Mouse (Mus musculus): Measurements from ENCODE around the gene Rpl11. TPM values are rescaled to one million over a fixed set of nuclear protein-coding genes. Genes with fewer than 3 reads are reported as not detected.

The Rpl11 gene
- polyA plus RNA-seq, 1 experiment, result 218 TPM

DNA sequence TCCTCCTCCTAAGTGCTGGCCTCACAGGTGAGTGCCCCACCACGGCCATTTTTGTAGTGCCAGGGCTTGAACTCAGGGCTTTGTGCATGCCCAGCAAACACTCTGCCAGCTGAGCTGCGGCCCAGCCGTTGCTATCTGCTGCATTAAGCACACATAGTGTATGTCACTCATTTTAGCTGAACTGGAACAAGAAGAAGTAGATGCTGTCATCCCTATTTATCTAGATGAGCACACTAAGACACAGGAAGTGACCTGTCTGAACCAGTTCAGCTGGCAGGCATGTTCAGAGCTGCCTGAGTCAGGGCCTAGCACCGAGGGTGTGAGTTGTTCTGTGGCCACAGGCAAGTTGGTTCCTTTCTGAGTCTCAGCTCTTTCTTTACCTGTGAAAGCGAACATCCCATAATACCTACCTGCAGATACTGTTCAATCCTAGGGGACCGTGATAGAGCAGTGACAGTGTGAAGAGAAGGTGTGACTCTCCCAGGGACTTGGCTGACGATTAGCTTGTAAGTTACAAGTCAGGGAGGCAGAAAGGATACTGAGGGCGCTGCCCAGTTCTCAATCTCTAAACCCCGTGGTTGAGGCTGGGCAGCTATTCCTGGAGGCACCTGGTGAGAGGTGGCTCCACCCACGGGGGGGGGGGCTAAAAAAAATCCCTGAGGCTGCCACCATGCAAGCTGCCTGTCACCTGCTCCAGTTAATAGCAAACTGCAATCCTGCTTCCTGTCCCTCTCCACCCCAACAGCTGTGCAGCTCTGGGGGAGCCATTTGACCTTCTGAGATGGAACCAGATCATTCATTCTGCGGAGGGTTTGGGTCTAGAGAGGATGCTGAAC is 36.7 kb upstream of the Rpl11 start:
- TF ChIP-seq POLR2A (IDR thresholded peaks at IDR 0.05; ENCODE audit: borderline replicate concordance, extremely low read depth, low read depth, low read length) (no peak), CTCF (IDR thresholded peaks at IDR 0.05; ENCODE audit: insufficient read depth, low read length) (no peak)
- Histone ChIP-seq H3K4me1 (ENCODE audit: control insufficient read depth, insufficient read depth, low read length) (no peaks in the 10 kb centered on the region), H3K4me3 (replicated peaks; ENCODE audit: extremely low read depth, low read depth, low read length) (no peak overlapping the region)
- WGBS, result 61% methylated on average over 11 of the region's 11 CpGs
- no peak for DNase-seq

DNA sequence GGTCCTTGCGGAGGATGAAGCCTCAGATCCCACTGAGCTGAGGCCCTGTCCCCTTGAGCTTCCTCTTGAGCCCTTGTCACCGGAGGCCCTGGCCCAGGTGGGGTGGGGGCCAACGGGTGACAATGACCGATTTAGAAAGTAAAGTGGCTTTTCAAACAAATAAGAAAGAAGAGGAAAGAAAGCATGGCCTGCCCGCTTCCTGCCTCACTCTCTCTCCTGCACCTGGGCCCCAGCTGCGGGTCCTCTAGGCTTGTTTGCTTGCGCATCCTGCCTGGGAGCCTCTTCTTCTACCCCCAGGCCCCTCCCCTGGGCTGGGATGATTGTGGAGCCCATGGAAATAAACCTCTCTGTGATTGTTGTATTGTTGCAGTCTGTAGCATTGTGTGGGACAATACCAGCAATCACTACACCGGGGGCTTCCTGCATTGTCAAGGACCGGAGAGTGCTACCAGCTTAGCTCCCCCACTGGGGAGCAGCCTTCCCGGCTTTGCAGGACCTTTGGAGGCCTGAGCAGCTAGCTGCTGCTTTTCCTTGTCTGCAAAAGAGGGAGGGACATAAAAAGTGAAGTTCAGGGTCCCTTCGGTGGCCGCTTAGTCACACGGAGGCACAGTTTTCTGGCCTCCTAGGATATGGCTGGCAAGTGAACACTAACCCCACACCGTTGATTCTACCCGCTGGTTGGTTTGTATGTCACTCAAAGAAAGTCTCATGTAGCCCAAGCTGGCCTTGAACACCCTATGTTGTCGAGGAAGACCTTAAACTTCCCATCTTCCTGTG is 35.9 kb upstream of the Rpl11 start:
- no peak overlapping the region for H3K4me3 ChIP-seq (replicated peaks; ENCODE audit: extremely low read depth, low read depth, low read length)
- WGBS, result 51% methylated on average over 16 of the region's 16 CpGs
- TF ChIP-seq POLR2A (IDR thresholded peaks at IDR 0.05; ENCODE audit: borderline replicate concordance, extremely low read depth, low read depth, low read length), result no peak
- H3K4me1 ChIP-seq (ENCODE audit: control insufficient read depth, insufficient read depth, low read length), result no peaks in the 10 kb centered on the region
- no peak for DNase-seq

DNA sequence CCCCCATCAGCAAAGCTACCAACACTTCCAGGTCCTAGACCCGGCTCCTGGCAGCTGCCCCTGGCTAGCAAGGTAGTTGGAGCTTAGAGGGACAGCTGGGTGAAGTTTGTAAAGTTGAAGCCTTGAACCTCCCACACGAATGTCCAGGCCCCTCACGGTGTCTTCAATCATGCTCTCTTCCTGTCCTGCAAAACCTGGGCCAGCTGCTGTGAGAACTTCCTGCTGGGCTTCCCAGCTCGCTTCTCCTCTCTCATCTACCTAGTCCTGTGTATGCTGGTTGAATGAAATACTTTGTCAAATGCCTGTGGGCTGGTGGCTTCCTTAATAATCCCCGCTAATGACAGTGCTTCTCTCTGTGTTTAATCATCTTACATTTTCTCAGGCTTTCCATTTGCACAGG is 35.1 kb upstream of the Rpl11 start:
- TF ChIP-seq CTCF (IDR thresholded peaks at IDR 0.05; ENCODE audit: insufficient read depth, low read length) (no peak), POLR2A (IDR thresholded peaks at IDR 0.05; ENCODE audit: borderline replicate concordance, extremely low read depth, low read depth, low read length) (no peak)
- Histone ChIP-seq H3K4me1 (ENCODE audit: control insufficient read depth, insufficient read depth, low read length) (no peaks in the 10 kb centered on the region), H3K4me3 (replicated peaks; ENCODE audit: extremely low read depth, low read depth, low read length) (no peak overlapping the region)
- 76% methylated on average over 5 of the region's 5 CpGs for WGBS
- DNase-seq, result no peak

DNA sequence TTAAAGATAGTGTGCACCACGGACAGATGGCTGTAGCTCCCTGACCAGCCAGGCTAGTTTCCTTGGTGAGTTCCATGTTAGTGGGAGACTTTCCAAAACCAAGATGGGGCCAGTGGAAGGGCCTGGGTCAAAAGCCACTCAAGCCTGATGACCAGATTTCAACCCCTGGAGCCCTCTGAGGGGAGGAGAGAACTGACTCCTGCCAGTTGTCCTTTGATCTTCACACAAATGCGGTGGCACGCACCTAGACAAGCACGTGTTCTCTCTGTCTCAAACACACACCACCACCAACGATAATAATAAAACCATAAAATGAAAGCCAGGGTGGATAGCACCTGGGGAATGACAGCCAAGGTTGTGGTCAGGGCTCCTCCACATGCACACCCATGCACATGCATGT is 34.0 kb upstream of the Rpl11 start:
- no peak for TF ChIP-seq POLR2A (IDR thresholded peaks at IDR 0.05; ENCODE audit: borderline replicate concordance, extremely low read depth, low read depth, low read length)
- TF ChIP-seq CTCF (IDR thresholded peaks at IDR 0.05; ENCODE audit: insufficient read depth, low read length), result no peak
- no peak for DNase-seq
- Histone ChIP-seq H3K4me3 (replicated peaks; ENCODE audit: extremely low read depth, low read depth, low read length) (no peak overlapping the region), H3K4me1 (ENCODE audit: control insufficient read depth, insufficient read depth, low read length) (no peaks in the 10 kb centered on the region)
- WGBS, result 84% methylated on average over 5 of the region's 5 CpGs

DNA sequence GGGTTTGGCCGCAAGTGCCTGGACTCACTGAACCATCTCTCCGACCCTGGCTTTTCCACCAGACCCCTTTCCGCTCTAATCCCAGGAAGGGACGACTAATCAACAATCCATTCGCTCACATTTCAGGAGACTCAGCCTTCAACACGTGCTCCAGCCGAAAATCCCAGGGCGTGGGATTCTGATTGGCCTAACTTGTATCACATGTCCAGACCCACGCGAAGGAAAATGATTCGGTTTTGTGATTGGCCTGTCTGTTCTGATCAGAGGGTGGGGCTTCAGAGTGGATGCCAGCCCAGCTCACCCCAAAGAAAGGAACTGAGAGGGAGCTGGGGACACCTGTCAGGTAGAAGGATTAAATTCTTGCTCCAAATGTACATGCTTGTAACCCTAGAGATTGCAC is 31.6 kb upstream of the Rpl11 start:
- Histone ChIP-seq H3K4me3 (replicated peaks; ENCODE audit: extremely low read depth, low read depth, low read length) (no peak overlapping the region), H3K4me1 (ENCODE audit: control insufficient read depth, insufficient read depth, low read length) (no peaks in the 10 kb centered on the region)
- 94% methylated on average over 11 of the region's 11 CpGs for WGBS
- DNase-seq, result no peak
- no peak for TF ChIP-seq CTCF (IDR thresholded peaks at IDR 0.05; ENCODE audit: insufficient read depth, low read length)
- no peak for TF ChIP-seq POLR2A (IDR thresholded peaks at IDR 0.05; ENCODE audit: borderline replicate concordance, extremely low read depth, low read depth, low read length)

DNA sequence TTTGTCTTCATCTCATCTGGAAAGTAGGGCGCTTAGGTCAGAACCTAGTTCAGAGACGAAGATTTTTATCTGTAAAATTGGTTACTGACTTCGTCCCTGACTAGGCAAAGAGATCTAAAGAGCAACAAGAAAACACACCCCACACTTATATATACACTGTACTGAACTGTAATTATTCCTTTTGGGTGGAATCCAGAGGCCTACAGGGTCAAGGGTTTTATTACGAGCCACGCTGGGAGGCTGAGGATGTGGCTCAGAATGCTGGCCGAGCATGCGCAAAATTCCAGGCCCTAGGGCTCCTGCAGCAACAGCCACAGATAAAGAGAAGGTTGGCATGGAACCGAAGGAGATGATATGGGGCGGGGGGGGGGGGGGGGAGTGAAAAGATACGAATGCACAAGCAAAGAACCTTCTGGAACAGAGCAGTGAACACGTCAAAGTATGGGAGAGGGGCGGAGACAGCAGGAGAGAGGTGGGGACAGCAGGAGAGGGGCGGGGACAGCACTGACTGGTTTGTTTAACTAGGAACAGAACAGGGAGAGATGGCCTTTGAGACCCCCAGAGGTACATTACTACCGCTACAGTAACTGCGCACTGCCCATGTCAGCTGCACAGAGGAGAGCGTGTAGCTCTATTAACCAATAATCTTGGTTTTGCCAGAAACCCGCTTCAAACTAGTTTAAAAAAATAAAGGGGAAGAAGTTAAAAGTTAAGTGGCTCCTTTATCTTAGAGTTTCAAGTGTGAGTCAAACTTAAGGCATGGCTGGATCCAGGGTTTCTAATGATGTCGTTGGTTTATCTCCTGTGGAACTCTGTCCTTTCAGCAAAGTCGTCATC is 30.3 kb upstream of the Rpl11 start:
- H3K4me1 ChIP-seq (ENCODE audit: control insufficient read depth, insufficient read depth, low read length), result no peaks in the 10 kb centered on the region
- 66% methylated on average over 19 of the region's 19 CpGs for WGBS
- H3K4me3 ChIP-seq (replicated peaks; ENCODE audit: extremely low read depth, low read depth, low read length), result no peak overlapping the region
- DNase-seq, result no peak
- no peak for TF ChIP-seq CTCF (IDR thresholded peaks at IDR 0.05; ENCODE audit: insufficient read depth, low read length)
- no peak for TF ChIP-seq POLR2A (IDR thresholded peaks at IDR 0.05; ENCODE audit: borderline replicate concordance, extremely low read depth, low read depth, low read length)

DNA sequence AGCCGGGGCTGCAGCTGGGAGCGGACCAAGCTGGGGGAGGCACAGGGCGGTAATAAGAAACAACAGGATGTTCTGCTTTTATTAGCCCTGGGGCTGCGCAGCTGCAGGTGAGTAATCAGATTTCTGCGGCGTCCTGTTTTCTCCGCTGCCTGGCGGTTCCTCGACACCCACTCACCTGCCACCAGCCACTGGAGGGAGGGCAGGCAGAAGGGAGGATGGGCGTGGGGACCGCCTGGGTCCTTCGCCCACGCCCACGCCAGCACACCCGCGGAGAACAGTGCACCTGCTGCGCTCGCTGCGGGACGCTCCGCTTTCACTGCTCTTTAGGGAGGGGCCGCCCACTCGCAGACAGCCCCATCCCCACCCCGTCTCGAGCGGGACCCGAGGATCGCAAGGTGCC is 28.5 kb upstream of the Rpl11 start:
- 5% methylated on average over 28 of the region's 28 CpGs for WGBS
- Histone ChIP-seq H3K4me1 (ENCODE audit: control insufficient read depth, insufficient read depth, low read length) (no peaks in the 10 kb centered on the region), H3K4me3 (replicated peaks; ENCODE audit: extremely low read depth, low read depth, low read length) (no peak overlapping the region)
- TF ChIP-seq CTCF (IDR thresholded peaks at IDR 0.05; ENCODE audit: insufficient read depth, low read length) (no peak), POLR2A (IDR thresholded peaks at IDR 0.05; ENCODE audit: borderline replicate concordance, extremely low read depth, low read depth, low read length) (no peak)
- DNase-seq, result no peak

DNA sequence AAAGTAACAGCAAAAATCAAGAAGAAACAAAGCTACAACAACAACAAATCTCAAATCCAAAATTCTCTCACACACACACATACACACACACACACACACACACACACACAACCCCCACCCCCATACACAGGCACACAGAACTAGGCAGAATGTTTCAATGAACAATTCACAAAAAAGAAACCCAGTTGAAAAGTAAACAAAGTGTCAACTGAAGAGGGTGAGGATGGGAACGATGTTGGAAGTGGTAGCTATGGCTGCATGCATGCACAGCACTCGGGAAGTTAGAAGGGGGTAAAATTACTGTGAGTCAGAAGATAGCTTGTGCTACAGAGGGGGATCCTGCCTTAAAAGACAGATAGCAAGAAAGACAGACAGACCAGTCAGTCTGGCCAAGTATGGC is 25.4 kb upstream of the Rpl11 start:
- TF ChIP-seq CTCF (IDR thresholded peaks at IDR 0.05; ENCODE audit: insufficient read depth, low read length) (no peak), POLR2A (IDR thresholded peaks at IDR 0.05; ENCODE audit: borderline replicate concordance, extremely low read depth, low read depth, low read length) (no peak)
- Histone ChIP-seq H3K4me3 (replicated peaks; ENCODE audit: extremely low read depth, low read depth, low read length) (no peak overlapping the region), H3K4me1 (ENCODE audit: control insufficient read depth, insufficient read depth, low read length) (no peaks in the 10 kb centered on the region)
- WGBS, result 38% methylated on average over 2 of the region's 2 CpGs
- DNase-seq, result no peak

DNA sequence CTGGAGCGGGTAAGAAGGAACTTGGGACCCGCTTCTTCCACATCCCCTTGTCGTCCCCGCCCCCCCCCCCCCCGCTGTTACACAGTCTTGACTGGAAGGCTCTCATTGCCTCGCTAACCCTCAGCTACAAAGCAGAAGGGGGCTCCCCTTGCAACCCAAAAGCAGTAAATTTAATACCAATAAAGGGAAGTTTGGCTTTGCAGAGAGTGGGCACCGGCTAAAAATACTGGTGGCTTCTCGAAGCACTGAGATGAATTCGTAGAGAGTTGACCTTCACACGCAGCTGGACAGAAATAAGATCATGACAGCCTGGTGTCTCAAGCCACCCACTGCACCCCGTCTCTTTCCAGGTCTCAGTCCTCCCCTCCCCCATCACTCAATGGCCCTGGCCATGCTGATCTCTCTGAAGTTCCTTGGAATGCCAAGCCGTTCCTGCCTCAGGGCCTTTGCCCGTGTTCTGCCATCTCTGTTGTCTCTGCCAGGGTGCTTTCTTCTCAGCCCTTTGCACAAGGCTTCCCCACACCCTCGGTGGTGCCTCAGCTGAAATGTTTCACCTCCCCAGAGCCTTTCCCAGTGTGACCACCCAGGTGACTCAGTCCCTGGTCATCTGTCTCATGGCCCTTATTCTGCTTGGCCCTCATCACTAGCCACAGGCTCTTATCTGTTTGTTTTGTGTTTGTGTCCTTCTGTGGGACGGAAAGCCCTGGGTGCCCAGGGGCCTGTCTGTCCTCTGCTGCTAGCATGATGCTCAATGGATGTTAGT is 23.7 kb upstream of the Rpl11 start:
- H3K4me3 ChIP-seq (replicated peaks; ENCODE audit: extremely low read depth, low read depth, low read length), result no peak overlapping the region
- H3K4me1 ChIP-seq (ENCODE audit: control insufficient read depth, insufficient read depth, low read length), result no peaks in the 10 kb centered on the region
- TF ChIP-seq CTCF (IDR thresholded peaks at IDR 0.05; ENCODE audit: insufficient read depth, low read length), result no peak
- TF ChIP-seq POLR2A (IDR thresholded peaks at IDR 0.05; ENCODE audit: borderline replicate concordance, extremely low read depth, low read depth, low read length), result no peak
- DNase-seq, result no peak
- WGBS, result 68% methylated on average over 15 of the region's 15 CpGs
